Mouse (Mus musculus) embryo, embryonic 10.5 days (tissue): Measurements from ENCODE around the gene BC034090.
A peak's percentile ranks its signal among the peaks of the same experiment; 100 is the strongest.
"Not testable (repeated sequence)": the region's sequence is repeated elsewhere in the genome, so short reads cannot be mapped to it uniquely, and the experiment has no call there.

Experiments
- DNase-seq: peaks from one replicate; pipeline ENCODE4 v3.0.0-alpha.2; 2015; ENCODE audit warnings: low spot score

Gene BC034090

GRCm38 (mm10) chr1:155243797-155244770, at the start of gene BC034090:
Gene BC034090, minus strand, starts transcription at chr1:155244444.
- DNase-seq, result peak; percentile 77

GRCm38 (mm10) chr1:155293446-155293845, 49.2 kb upstream of the BC034090 start:
- peak; percentile 94 for DNase-seq

- no peak for DNase-seq
Measured at GRCm38 (mm10) chr1:155289411-155289810, 45.2 kb upstream of the BC034090 start.

- no peak for DNase-seq
Measured at GRCm38 (mm10) chr1:155288033-155288432, 43.8 kb upstream of the BC034090 start.

GRCm38 (mm10) chr1:155283808-155284207, 39.6 kb upstream of the BC034090 start:
- DNase-seq, result no peak

- peak; percentile 93 for DNase-seq
Measured at GRCm38 (mm10) chr1:155281003-155281793, 37.0 kb upstream of the BC034090 start.

GRCm38 (mm10) chr1:155280306-155280705, 36.1 kb upstream of the BC034090 start:
- no peak for DNase-seq

GRCm38 (mm10) chr1:155276381-155277033, 32.3 kb upstream of the BC034090 start:
- DNase-seq, result no peak

- DNase-seq, result no peak
Measured at GRCm38 (mm10) chr1:155275793-155276192, 31.5 kb upstream of the BC034090 start.

GRCm38 (mm10) chr1:155274976-155275375, 30.7 kb upstream of the BC034090 start:
- DNase-seq, result no peak

- no peak for DNase-seq
Measured at GRCm38 (mm10) chr1:155272953-155273352, 28.7 kb upstream of the BC034090 start.

GRCm38 (mm10) chr1:155262496-155262895, 18.3 kb upstream of the BC034090 start:
- not testable (repeated sequence) for DNase-seq

- DNase-seq, result no peak
Measured at GRCm38 (mm10) chr1:155254309-155254708, 10.1 kb upstream of the BC034090 start.

- DNase-seq, result no peak
Measured at GRCm38 (mm10) chr1:155253126-155253525, 8.9 kb upstream of the BC034090 start.

- DNase-seq, result no peak
Measured at GRCm38 (mm10) chr1:155252631-155253121, 8.4 kb upstream of the BC034090 start.

- DNase-seq, result no peak
Measured at GRCm38 (mm10) chr1:155251596-155251995, 7.4 kb upstream of the BC034090 start.

GRCm38 (mm10) chr1:155250531-155251135, 6.4 kb upstream of the BC034090 start:
- DNase-seq, result no peak

GRCm38 (mm10) chr1:155249896-155250295, 5.7 kb upstream of the BC034090 start:
- no peak for DNase-seq

GRCm38 (mm10) chr1:155248041-155248440, 3.8 kb upstream of the BC034090 start:
- no peak for DNase-seq

- DNase-seq, result no peak
Measured at GRCm38 (mm10) chr1:155247441-155247840, 3.2 kb upstream of the BC034090 start.

- DNase-seq, result no peak
Measured at GRCm38 (mm10) chr1:155245516-155245915, 1.3 kb upstream of the BC034090 start.
